Mouse (Mus musculus) testis, adult 2 months (tissue): ENCODE measurements around the gene Immp2l.

Experiments used
- CTCF ChIP-seq: fragments of 200-500 bp; IDR thresholded peaks from 2 replicates; pipeline ENCODE4 v1.5.1; 2012; ENCODE audit warnings: low read depth, mild to moderate bottlenecking, inconsistent platforms, low read length, moderate library complexity; ENCODE audit not compliant: control insufficient read depth, insufficient read depth, insufficient replicate concordance
- POLR2A ChIP-seq: fragments of 200-500 bp; IDR thresholded peaks from 2 replicates; pipeline ENCODE4 v1.6.1; 2012; ENCODE audit warnings: low read depth, mild to moderate bottlenecking, inconsistent platforms, low read length, moderate library complexity; ENCODE audit not compliant: control insufficient read depth

DNA sequence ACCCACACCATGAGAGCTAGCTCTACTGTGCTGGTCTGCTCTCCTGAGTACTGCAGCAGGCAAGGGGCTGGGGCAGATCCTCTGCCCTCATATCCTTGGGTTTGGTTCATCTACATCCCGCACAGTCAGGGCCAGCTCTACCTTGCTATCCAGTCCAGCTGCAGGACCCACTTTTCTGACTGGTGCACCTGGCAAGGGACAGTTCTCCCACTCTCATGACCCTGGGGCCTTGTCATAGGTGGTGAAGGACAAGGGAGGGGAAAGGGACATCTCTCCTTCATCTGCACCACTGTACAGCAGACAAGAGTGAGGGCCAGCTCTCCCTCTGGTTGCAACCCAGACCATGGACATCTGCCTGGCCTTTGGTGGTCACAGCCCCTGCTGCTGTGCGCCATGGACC, 323.6 kb downstream of the Immp2l start:
- TF ChIP-seq POLR2A (0 out of 2 replicates have a peak, but pooled peaks have one; percentile 20), CTCF (no peak)
